Mouse (Mus musculus): ENCODE measurements around the gene Arhgap6. TPM values are rescaled to one million over a fixed set of nuclear protein-coding genes. Genes with fewer than 3 reads are reported as not detected.
"Not testable (repeated sequence)": the region's sequence is repeated elsewhere in the genome, so short reads cannot be mapped to it uniquely, and the experiment has no call there.

Arhgap6 gene
- total and polyA plus RNA-seq, 3 experiments: 1.7 to 3.3 (median 2.8) TPM

GRCm38 (mm10) chrX:169302271-169303045, 507.6 kb downstream of the Arhgap6 start:
- TF ChIP-seq EP300 (IDR thresholded peaks at IDR 0.05; ENCODE audit: insufficient read depth, low read depth, low read length) (no peak), POLR2A (IDR thresholded peaks at IDR 0.05; ENCODE audit: insufficient read depth, low read depth, low read length) (no peak), CTCF (IDR thresholded peaks at IDR 0.05) (no peak)
- 47% methylated on average over 26 of the region's 26 CpGs for WGBS
- Histone ChIP-seq H3K79me2 (replicated peaks; ENCODE audit: control insufficient read depth, insufficient read depth, low read length) (no peaks in the 10 kb centered on the region), H3K27me3 (ENCODE audit: control insufficient read depth, insufficient read depth, low read length) (no peaks in the 10 kb centered on the region), H3K36me3 (ENCODE audit: control insufficient read depth, insufficient read depth, low read length) (no peaks in the 10 kb centered on the region), H3K27ac (peak overlapping the region; percentile 43), H3K4me3 (no peak overlapping the region), H3K4me1 (ENCODE audit: control insufficient read depth, insufficient read depth, low read length) (no peaks in the 10 kb centered on the region), H3K9ac (ENCODE audit: low read depth, low read length) (no peak overlapping the region)
- intact Hi-C loops (cut with DNase I): loop anchor here (5.0 to 10.0 kb wide), 2 partner anchors 265 to 588 kb away; no protein-coding TSS in a partner anchor
- peak; percentile 65 for DNase-seq

GRCm38 (mm10) chrX:169303945-169304344, 509.0 kb downstream of the Arhgap6 start:
- H3K36me3 ChIP-seq (ENCODE audit: control insufficient read depth, insufficient read depth, low read length): no peaks in the 10 kb centered on the region
- TF ChIP-seq EP300 (IDR thresholded peaks at IDR 0.05; ENCODE audit: insufficient read depth, low read depth, low read length) (no peak), CTCF (IDR thresholded peaks at IDR 0.05) (peak; percentile 78)
- 41% methylated on average over 3 of the region's 3 CpGs for WGBS
- H3K27ac ChIP-seq: no peak overlapping the region
- H3K79me2 ChIP-seq (replicated peaks; ENCODE audit: control insufficient read depth, insufficient read depth, low read length): no peaks in the 10 kb centered on the region
- H3K9ac ChIP-seq (ENCODE audit: low read depth, low read length): no peak overlapping the region
- no peak overlapping the region for H3K4me3 ChIP-seq
- DNase-seq: peak in 1 of 2 experiments; percentile 44
- intact Hi-C loops (cut with DNase I): loop anchor here (5.0 to 10.0 kb wide), 2 partner anchors 267 to 589 kb away; no protein-coding TSS in a partner anchor
- H3K27me3 ChIP-seq (ENCODE audit: control insufficient read depth, insufficient read depth, low read length): no peaks in the 10 kb centered on the region
- no peaks in the 10 kb centered on the region for H3K4me1 ChIP-seq (ENCODE audit: control insufficient read depth, insufficient read depth, low read length)

- no peaks in the 10 kb centered on the region for H3K27me3 ChIP-seq (ENCODE audit: control insufficient read depth, insufficient read depth, low read length)
- H3K27ac ChIP-seq: no peak overlapping the region
- H3K4me1 ChIP-seq (ENCODE audit: control insufficient read depth, insufficient read depth, low read length): no peaks in the 10 kb centered on the region
- H3K4me3 ChIP-seq: no peak overlapping the region
- intact Hi-C loops (cut with DNase I): loop anchor here (10.0 kb wide), 1 partner anchor 594 kb away; no protein-coding TSS in a partner anchor
- no peak overlapping the region for H3K9ac ChIP-seq (ENCODE audit: low read depth, low read length)
- 91% methylated on average over 3 of the region's 3 CpGs for WGBS
- no peaks in the 10 kb centered on the region for H3K36me3 ChIP-seq (ENCODE audit: control insufficient read depth, insufficient read depth, low read length)
- no peak for DNase-seq
- TF ChIP-seq POLR2A (IDR thresholded peaks at IDR 0.05; ENCODE audit: insufficient read depth, low read depth, low read length) (no peak), EP300 (IDR thresholded peaks at IDR 0.05; ENCODE audit: insufficient read depth, low read depth, low read length) (no peak), CTCF (IDR thresholded peaks at IDR 0.05) (no peak)
- no peaks in the 10 kb centered on the region for H3K79me2 ChIP-seq (replicated peaks; ENCODE audit: control insufficient read depth, insufficient read depth, low read length)
Observed at GRCm38 (mm10) chrX:169308559-169308958, 513.7 kb downstream of the Arhgap6 start.

- Histone ChIP-seq H3K27me3 (ENCODE audit: control insufficient read depth, insufficient read depth, low read length) (no peaks in the 10 kb centered on the region), H3K36me3 (ENCODE audit: control insufficient read depth, insufficient read depth, low read length) (peaks cover 7% of the 10 kb centered on the region), H3K4me3 (peak overlapping the region; percentile 68), H3K79me2 (replicated peaks; ENCODE audit: control insufficient read depth, insufficient read depth, low read length) (no peaks in the 10 kb centered on the region), H3K27ac (peak overlapping the region; percentile 28; the same call in 1 of the 2 replicates), H3K4me1 (ENCODE audit: control insufficient read depth, insufficient read depth, low read length) (no peaks in the 10 kb centered on the region; the same call in 1 of the 2 replicates), H3K9ac (ENCODE audit: low read depth, low read length) (no peak overlapping the region)
- DNase-seq: no peak
- WGBS: 28% methylated on average over 12 of the region's 12 CpGs
- intact Hi-C loops (cut with DNase I): no loop called here
- no peak for TF ChIP-seq EP300 (IDR thresholded peaks at IDR 0.05; ENCODE audit: insufficient read depth, low read depth, low read length)
Observed at GRCm38 (mm10) chrX:169319066-169319760, 524.3 kb downstream of the Arhgap6 start.

GRCm38 (mm10) chrX:169319945-169320667, 525.2 kb downstream of the Arhgap6 start, which contains the start of gene Hccs:
Gene Hccs (minus strand): TSS chrX:169320372.
- WGBS: 16% methylated on average over 96 of the region's 97 CpGs
- H3K27me3 ChIP-seq (ENCODE audit: control insufficient read depth, insufficient read depth, low read length): no peaks in the 10 kb centered on the region
- peak within 1 kb of the TSS; percentile 68 for H3K4me3 ChIP-seq
- H3K27ac ChIP-seq: peak within 1 kb of the TSS; percentile 91
- no peaks in the 10 kb centered on the region for H3K79me2 ChIP-seq (replicated peaks; ENCODE audit: control insufficient read depth, insufficient read depth, low read length)
- H3K36me3 ChIP-seq (ENCODE audit: control insufficient read depth, insufficient read depth, low read length): peaks cover 7% of the 10 kb centered on the region
- H3K4me1 ChIP-seq (ENCODE audit: control insufficient read depth, insufficient read depth, low read length): no peaks in the 10 kb centered on the region; the same call in 1 of the 2 replicates
- H3K9ac ChIP-seq (ENCODE audit: low read depth, low read length): peak within 1 kb of the TSS; percentile 76
- intact Hi-C loops (cut with DNase I): loop anchor here (10.0 kb wide), 1 partner anchor 475 kb away; no protein-coding TSS in a partner anchor
- no peak for TF ChIP-seq POLR2A (IDR thresholded peaks at IDR 0.05; ENCODE audit: insufficient read depth, low read depth, low read length)
- TF ChIP-seq EP300 (IDR thresholded peaks at IDR 0.05; ENCODE audit: insufficient read depth, low read depth, low read length): 0 out of 2 replicates have a peak, but pooled peaks have one; percentile 13
- DNase-seq: peak; percentile 88 to 94

- not testable (repeated sequence) for H3K27ac ChIP-seq; H3K36me3 ChIP-seq (ENCODE audit: control insufficient read depth, insufficient read depth, low read length); H3K9ac ChIP-seq (ENCODE audit: low read depth, low read length); H3K27me3 ChIP-seq (ENCODE audit: control insufficient read depth, insufficient read depth, low read length); H3K79me2 ChIP-seq (replicated peaks; ENCODE audit: control insufficient read depth, insufficient read depth, low read length); H3K4me1 ChIP-seq (ENCODE audit: control insufficient read depth, insufficient read depth, low read length); DNase-seq
- 35% methylated on average over 15 of the region's 15 CpGs for WGBS
- intact Hi-C loops (cut with DNase I): loop anchor here (10.0 kb wide), 1 partner anchor 474 kb away; no protein-coding TSS in a partner anchor
- H3K4me3 ChIP-seq: peak overlapping the region; percentile 68
Observed at GRCm38 (mm10) chrX:169320668-169321005, 525.7 kb downstream of the Arhgap6 start.

Measured in heart, adult 2 months (tissue).